Mouse (Mus musculus) kidney, adult 8-10 months (tissue): ENCODE results near the gene Gcnt3.

Source experiments
- DNase-seq, 2 experiments: peaks; one replicate each; pipeline ENCODE4 v3.0.0; 2022

The Gcnt3 gene

GRCm38 (mm10) chr9:70003516-70003915 lies 34.4 kb downstream of the Gcnt3 start:
- DNase-seq: no peak

DNA sequence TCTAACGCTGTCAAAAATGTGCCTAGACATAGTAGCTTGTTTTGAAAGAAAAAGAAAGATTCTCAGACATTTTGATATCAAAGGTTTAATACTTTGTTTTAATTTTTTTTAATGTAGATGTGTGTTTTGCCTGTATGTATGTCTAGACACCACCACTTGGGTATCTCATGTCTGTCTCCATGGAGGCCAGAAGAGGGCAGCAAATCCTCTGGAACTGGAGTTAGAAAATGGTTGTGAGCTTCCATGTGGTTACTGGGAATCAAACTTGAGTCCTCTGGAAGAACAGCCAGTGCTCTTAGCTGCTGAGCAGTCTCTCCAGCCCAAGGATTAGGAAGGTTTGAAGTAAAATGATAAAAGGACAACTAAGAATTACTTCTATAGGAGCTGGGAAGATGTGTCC lies 38.6 kb downstream of the Gcnt3 start:
- no peak for DNase-seq

DNA sequence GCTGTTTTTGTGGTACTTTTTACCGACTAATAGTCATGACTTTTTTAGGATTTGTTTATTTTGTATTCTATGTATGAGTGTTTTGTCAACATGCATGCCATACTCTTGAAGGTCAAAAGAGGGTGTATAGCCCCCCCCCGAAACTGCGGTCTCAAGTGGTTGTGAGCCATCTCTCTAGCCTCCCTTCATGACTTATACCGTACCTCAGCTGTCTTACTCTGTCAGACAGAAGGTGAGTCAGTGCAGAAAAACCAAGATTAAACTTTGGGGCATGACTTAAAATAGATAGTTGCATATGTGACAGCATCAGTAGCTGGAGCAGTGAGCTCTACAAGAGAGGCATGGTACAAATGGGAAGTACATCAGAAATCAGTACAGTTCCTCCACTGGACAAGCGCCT lies 43.3 kb downstream of the Gcnt3 start:
- DNase-seq: no peak

DNA sequence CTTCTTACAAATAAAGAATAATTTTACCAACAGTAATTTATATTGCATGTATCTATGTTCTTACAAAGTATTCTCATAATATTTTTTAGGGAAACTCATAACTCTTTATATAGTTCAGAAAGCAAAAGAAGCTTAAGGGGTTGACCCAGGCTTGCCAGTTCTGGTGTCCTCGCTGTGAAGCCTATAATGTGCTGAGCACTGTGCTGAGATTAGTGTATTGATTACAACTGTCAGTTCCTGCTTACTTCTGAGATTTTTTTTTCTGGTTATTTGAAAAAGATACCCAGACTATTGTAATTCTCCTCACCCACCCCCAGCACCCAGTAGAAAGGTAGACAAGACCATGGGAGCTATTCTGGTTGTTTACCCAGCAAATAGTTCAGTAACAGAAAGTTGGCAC lies 44.4 kb downstream of the Gcnt3 start:
- DNase-seq: no peak

- no peak for DNase-seq
Observed at GRCm38 (mm10) chr9:69992841-69993277, 45.0 kb downstream of the Gcnt3 start.

DNA sequence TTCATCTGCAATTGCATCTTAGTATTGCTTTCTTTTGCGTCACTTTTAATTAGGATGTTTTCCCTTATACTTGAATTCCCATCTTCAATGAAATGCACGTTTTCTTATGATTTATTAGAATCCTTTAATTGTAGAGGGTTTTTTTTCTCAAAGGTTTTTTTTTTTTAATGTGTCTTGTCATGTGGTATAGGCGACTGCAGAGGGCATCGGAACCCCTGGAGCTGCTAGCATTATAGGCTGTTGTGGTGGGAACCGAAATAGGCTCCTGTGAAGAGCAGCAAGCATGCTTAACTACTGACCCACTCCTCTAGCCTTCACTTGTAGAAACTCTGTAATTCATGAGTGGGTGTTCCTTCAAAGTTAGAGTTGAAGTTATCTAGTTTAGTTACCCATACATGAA lies 47.5 kb downstream of the Gcnt3 start:
- DNase-seq: no peak

DNA sequence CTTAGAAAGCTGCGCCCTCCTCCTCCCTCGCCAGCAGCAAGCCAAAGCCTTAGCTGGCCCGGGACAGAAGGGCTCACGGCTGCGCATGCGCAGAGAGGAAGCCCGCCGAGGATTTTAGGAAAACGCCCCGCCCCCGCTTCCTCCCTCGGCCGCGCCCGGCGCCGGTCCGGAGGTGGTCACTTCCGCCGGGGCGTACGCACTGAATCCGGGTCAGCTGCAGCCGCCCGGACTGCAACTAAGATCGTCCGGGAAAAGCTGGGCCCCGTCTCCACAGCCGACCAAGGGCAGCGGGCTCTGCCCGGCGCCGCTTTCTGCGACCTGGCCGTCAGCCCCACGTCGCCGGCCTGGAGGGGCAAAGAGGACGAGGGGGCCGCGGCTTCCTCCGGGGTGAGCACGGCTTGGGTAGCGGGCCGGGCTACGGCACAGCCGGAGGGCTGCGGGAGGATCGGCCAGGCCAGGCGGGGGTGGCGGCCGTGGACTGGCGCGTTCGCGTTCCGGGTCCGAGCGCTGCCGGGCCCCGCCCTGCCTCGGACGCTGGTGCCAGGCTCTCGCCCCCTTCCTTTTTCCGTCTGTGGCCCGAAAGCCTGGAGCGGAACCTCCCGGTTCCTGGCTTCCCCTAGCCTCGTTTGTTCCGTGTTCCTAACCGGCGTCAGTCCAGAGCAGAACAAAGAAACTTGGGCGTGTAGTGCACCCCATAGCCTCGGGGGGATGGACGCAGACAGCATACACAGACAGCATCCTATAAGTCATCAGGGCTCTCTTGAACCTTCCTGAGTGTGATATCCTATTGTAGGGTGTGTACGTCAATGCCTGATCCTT lies 48.4 kb downstream of the Gcnt3 start, which contains the start of gene Bnip2:
Gene Bnip2, plus strand, starts transcription at position 164 of the 819 bp plus-strand sequence.
- peak; percentile 95 to 97 for DNase-seq

DNA sequence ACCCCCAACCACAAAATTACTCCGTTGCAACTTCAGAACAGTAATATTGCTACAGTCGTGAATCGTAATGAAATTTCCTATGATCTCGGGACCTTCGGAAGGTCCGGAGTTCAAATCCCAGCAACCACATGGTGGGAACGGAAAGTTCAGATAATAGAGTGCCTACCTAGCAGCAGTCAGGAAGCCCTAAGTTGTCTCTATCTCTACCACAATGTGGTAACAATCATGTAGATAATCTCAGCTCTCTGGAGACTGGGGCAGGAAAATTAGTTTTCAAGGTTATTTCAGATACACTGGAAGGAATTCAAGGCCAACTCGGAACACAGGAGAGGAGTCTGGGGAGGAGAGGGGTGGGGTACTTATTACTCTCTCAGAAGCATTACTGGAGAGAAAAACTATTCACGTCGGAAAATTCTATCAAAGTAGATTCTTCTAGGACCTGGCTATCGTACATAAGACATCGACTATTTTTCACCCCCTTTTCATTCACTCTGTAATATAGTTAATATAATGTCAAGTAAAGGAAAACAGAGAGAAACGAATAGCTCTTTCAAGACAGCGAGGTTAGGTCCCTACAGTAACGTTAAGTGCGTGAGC lies 49.1 kb downstream of the Gcnt3 start:
- no peak for DNase-seq

DNA sequence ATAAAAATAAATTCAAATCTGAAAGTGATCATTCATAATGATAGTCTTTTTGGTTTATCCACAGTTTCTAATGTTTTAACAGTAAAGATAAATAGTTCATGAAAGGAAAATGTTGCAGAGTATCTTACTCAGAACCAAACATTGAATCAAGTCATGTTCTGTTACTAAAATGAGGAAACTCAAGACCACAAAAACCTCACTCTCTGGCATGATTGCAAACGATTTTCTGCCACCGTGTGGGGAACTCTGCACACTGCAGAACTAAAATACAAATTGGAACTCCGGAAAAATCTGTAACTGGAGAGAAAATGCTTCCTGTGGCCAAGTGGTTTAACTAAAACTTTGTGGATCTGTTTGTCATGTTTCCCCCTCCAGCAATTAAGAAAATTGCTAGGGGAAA lies 50.3 kb downstream of the Gcnt3 start:
- peak; percentile 32 to 70 for DNase-seq

- no peak for DNase-seq
Observed at GRCm38 (mm10) chr9:69986571-69986970, 51.3 kb downstream of the Gcnt3 start.

DNA sequence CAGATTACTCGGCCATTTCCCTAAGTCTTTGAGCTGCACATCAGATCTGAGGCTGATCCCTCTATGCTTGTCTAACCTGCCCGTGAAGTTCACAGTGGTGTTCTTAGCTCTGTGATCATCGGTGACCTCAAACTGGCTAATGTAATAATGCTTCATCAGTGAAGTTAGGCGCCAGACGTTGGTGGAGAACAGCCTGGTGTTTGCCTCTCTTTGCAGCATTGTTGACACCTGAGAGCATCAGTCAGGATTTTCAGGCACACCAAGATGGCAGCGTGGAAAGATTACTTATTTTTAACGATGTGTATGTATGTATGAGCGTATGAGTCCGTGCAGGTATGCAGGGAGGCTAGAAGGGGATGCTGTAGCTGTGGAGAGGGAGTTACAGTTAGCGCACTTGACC lies 51.8 kb downstream of the Gcnt3 start:
- DNase-seq: no peak

GRCm38 (mm10) chr9:69985526-69985925 lies 52.4 kb downstream of the Gcnt3 start:
- no peak for DNase-seq
